Mouse (Mus musculus): ENCODE data around the gene F12.

- no peak for TF ChIP-seq CTCF (IDR thresholded peaks at IDR 0.05; ENCODE audit: extremely low read depth, insufficient read length, insufficient replicate concordance, low read depth, low read length)
- TF ChIP-seq POLR2A (IDR thresholded peaks at IDR 0.05; ENCODE audit: low read depth, low read length) = no peak
Measured at GRCm38 (mm10) chr13:55407341-55407740, 19.3 kb downstream of the F12 start.
